13 mouse cellular contexts compared by ENCODE assay signal in the genomic region with DNA sequence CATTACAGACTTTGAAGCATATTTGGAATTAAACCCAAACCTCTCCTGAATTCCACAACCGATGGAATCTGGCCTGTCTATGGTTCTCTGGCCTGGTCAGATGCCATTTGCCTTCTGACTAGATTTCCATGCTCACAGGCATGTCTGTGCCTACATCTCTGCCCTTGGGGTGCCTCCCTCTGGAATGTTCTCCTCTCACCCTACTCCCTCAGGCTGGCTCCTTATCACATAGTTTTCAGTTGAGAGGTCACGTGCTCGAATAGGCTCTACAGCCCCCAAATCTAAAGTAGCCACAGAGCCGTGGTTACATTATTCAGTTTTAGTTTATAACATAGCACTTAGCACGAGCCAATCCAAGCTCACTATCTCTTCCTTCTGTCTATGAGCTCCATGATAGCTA. TPM values are rescaled to one million over a fixed set of nuclear protein-coding genes. Genes with fewer than 3 reads are reported as not detected.
DNase-seq lines count a peak whose midpoint lies in the region; ATAC-seq and TF ChIP-seq lines count a peak whose summit lies in the region.
"Had no signal": no experiment of that assay in that cellular context is flagged by ENCODE, and none has a peak within 500 bp of the region (broad histone marks: within the 10 kb centered on the region; RNA-seq: fewer than 3 reads in every experiment).

No protein-coding gene starts in this region.

- ATAC-seq in heart, embryonic 16.5 days (replicated peaks; ENCODE audit: extremely low read depth, insufficient read depth, low FRiP score): peak; percentile 79

- H3K4me1 ChIP-seq in heart, embryonic 16.5 days (ENCODE audit: control insufficient read depth, insufficient read depth, low read length): peaks cover 26% of the 10 kb centered on the region
- H3K4me1 ChIP-seq in MEL (ENCODE audit: control insufficient read depth in 1 of 2, insufficient read depth in 2 of 2, low read length in 2 of 2): peaks cover 2 to 13% of the 10 kb centered on the region in 2 experiments; a peak in 3 of 4 replicates
- H3K4me1 ChIP-seq: midbrain, embryonic 12.5 days had no signal

- H3K27ac ChIP-seq in heart, embryonic 16.5 days (ENCODE audit: low read length): peak overlapping the region; percentile 79
- no peak overlapping the region for H3K27ac ChIP-seq in MEL (ENCODE audit: control insufficient read depth, low read depth, low read length)
- H3K27ac ChIP-seq: hindbrain, embryonic 14.5 days; liver, embryonic 14.5 days; midbrain, embryonic 12.5 days; stomach, postnatal 0 days had no signal

- no peak for TF ChIP-seq EP300 in MEL (IDR thresholded peaks at IDR 0.05; ENCODE audit: low read depth in 1 of 2, low read length in 2 of 2)

- H3K4me2 ChIP-seq in heart, embryonic 16.5 days (ENCODE audit: low read depth, low read length): peak overlapping the region; percentile 16; the same call in 1 of the 2 replicates
- H3K4me2 ChIP-seq: hindbrain, embryonic 14.5 days; midbrain, embryonic 12.5 days had no signal

- no peaks in the 10 kb centered on the region for H3K27me3 ChIP-seq in heart, embryonic 16.5 days (ENCODE audit: control insufficient read depth, insufficient read depth, low read length)
- H3K27me3 ChIP-seq in MEL (ENCODE audit: control insufficient read depth in 1 of 2, insufficient read depth in 2 of 2, low read length in 2 of 2): no peaks in the 10 kb centered on the region

- DNase-seq in heart, adult 18-20 months: no peak
- DNase-seq in MEL (ENCODE audit: low read depth, low spot score): no peak
- DNase-seq in NIH3T3 (ENCODE audit: low read depth): peak; percentile 19
- peak; percentile 28 for DNase-seq in lung, postnatal 36 days
- no peak for DNase-seq in adrenal gland, adult 8-10 months
- DNase-seq in left cerebral cortex, adult 8-10 months (ENCODE audit: low spot score in 2 of 2): no peak
- DNase-seq: cerebellum, adult 2 months had no signal

- H3K9ac ChIP-seq in heart, embryonic 16.5 days (ENCODE audit: low read length): peak overlapping the region; percentile 21; the same call in 1 of the 2 replicates
- no peak overlapping the region for H3K9ac ChIP-seq in MEL (ENCODE audit: control insufficient read depth, low read depth, low read length, poor library complexity, severe bottlenecking)
- H3K9ac ChIP-seq: hindbrain, embryonic 14.5 days; liver, embryonic 14.5 days; midbrain, embryonic 12.5 days had no signal

- H3K36me3 ChIP-seq in heart, embryonic 16.5 days (ENCODE audit: control insufficient read depth, insufficient read depth): no peaks in the 10 kb centered on the region
- H3K36me3 ChIP-seq in MEL (ENCODE audit: control insufficient read depth in 1 of 2, insufficient read depth in 2 of 2, low read length in 2 of 2): peaks cover 0 to 4% of the 10 kb centered on the region in 2 experiments; a peak in 2 of 4 replicates
- H3K36me3 ChIP-seq: midbrain, embryonic 12.5 days had no signal

- WGBS in heart, embryonic 16.5 days: 25% methylated on average over 5 of the region's 5 CpGs

- H3K79me2 ChIP-seq in MEL (ENCODE audit: control insufficient read depth, insufficient read depth, low read length, poor library complexity): no peaks in the 10 kb centered on the region

- H3K9me3 ChIP-seq in heart, embryonic 16.5 days (replicated peaks; ENCODE audit: control insufficient read depth, low read length): no peaks in the 10 kb centered on the region
- H3K9me3 ChIP-seq in MEL (replicated peaks; ENCODE audit: insufficient read depth, low read length): no peaks in the 10 kb centered on the region
- H3K9me3 ChIP-seq: midbrain, embryonic 12.5 days had no signal

- TF ChIP-seq CTCF in MEL (IDR thresholded peaks at IDR 0.05 in 2 of 3, conservative IDR thresholded peaks at IDR 0.05 in 1 of 3; ENCODE audit: control insufficient read depth in 1 of 3, insufficient read depth in 1 of 3, low read depth in 2 of 3, low read length in 3 of 3, poor library complexity in 1 of 3, severe bottlenecking in 1 of 3): no peak

- no peak overlapping the region for H3K4me3 ChIP-seq in heart, embryonic 16.5 days (ENCODE audit: low read length)
- H3K4me3 ChIP-seq in MEL (ENCODE audit: control insufficient read depth in 1 of 2, insufficient read depth in 1 of 2, low read depth in 2 of 2, low read length in 2 of 2): no peak overlapping the region
- H3K4me3 ChIP-seq: midbrain, embryonic 12.5 days had no signal

- no peak for TF ChIP-seq POLR2A in MEL (IDR thresholded peaks at IDR 0.05; ENCODE audit: control insufficient read depth in 1 of 2, insufficient read depth in 1 of 2, low read depth in 1 of 2, low read length in 2 of 2, poor library complexity in 1 of 2)

- TF ChIP-seq RAD21 in MEL (IDR thresholded peaks at IDR 0.05; ENCODE audit: low read depth, low read length): no peak

TF ChIP-seq in MEL, 35 proteins besides CTCF, POLR2A, EP300 and RAD21:
- peak; percentile 73 for TF ChIP-seq USF1 (IDR thresholded peaks at IDR 0.05; ENCODE audit: low read depth, low read length)
- no peak for TF ChIP-seq ZNF384 (IDR thresholded peaks at IDR 0.05; ENCODE audit: low read depth, low read length)
- TF ChIP-seq MAX (IDR thresholded peaks at IDR 0.05; ENCODE audit: low read length): 0 out of 2 replicates have a peak, but pooled peaks have one; percentile 27

RNA-seq across cellular contexts. Expression of a gene that starts 13.7 kb away (rescaled TPM):
- 0.53 and 0.64 TPM in 2 replicates for polyA plus RNA-seq in heart, embryonic 16.5 days (2015; fragmentation: Nextera tagmentation; extraction: Ambion mirVana)
- under 1 TPM; 0.20 to 0.21 TPM for total RNA-seq in heart, adult 18-20 months (2021)
- not detected in 2 replicates for total RNA-seq in MEL (2012; rRNA removed)
- not detected for polyA plus RNA-seq in MEL (2012; ENCODE audit: insufficient read depth in 1 of 2, insufficient read length in 2 of 2, low read depth in 1 of 2, low replicate concordance in 2 of 2, missing spikeins in 1 of 2)
- 1 to 10 TPM in 1 of 4 experiments, under 1 TPM in 3; 0.38 to 1.3 (median 0.63) TPM for total RNA-seq in adrenal gland, adult 8-10 months (2022)
- 10 to 100 TPM; 78.2 to 97.8 (median 85.7) TPM for total RNA-seq in left cerebral cortex, adult 8-10 months (2022)
- total RNA-seq: monocyte, adult 5-6 weeks had no signal

RNA-seq across cellular contexts. Expression of a gene that starts 42.9 kb away (rescaled TPM):
- polyA plus RNA-seq in heart, embryonic 16.5 days (2015; fragmentation: Nextera tagmentation; extraction: Ambion mirVana): 60.6 and 61.6 TPM in 2 replicates
- 10 to 100 TPM; 29.2 to 31.1 TPM for total RNA-seq in heart, adult 18-20 months (2021)
- total RNA-seq in MEL (2012; rRNA removed): 25.1 and 30.6 TPM in 2 replicates
- 10 to 100 TPM in 1 of 2 experiments, not detected in 1; 26.4 TPM for polyA plus RNA-seq in MEL (2012; ENCODE audit: insufficient read depth in 1 of 2, insufficient read length in 2 of 2, low read depth in 1 of 2, low replicate concordance in 2 of 2, missing spikeins in 1 of 2)
- 10 to 100 TPM; 48.7 to 52.2 (median 51.1) TPM for total RNA-seq in adrenal gland, adult 8-10 months (2022)
- total RNA-seq in left cerebral cortex, adult 8-10 months (2022): 10 to 100 TPM; 91.8 to 93.5 (median 92.3) TPM

Comparison
In these comparisons a context has a peak if more than half of its experiments do, and no peak if none do; other contexts are left out.
1. DNase-seq: peak in NIH3T3 (single experiment) and lung, postnatal 36 days (single experiment); none in heart, adult 18-20 months (0 of 2), MEL (single experiment), adrenal gland, adult 8-10 months (single experiment) and left cerebral cortex, adult 8-10 months (0 of 2).
2. RNA of a gene that starts 13.7 kb away (total RNA-seq): 78.2 to 97.8 TPM in left cerebral cortex, adult 8-10 months; 0.38 to 1.3 TPM in adrenal gland, adult 8-10 months, 0.20 to 0.21 TPM in heart, adult 18-20 months and not detected in MEL; every median in the first group is over 10 times any median in the second.